Mouse (Mus musculus) kidney, postnatal 25 days (tissue): ENCODE results near the gene Tmem270.

ENCODE experiments used
- DNase-seq, 2 experiments: peaks; one replicate each; pipeline ENCODE4 v3.0.0; 2021; ENCODE audit warnings: mixed read lengths in 2 of 2

The Tmem270 gene

DNA sequence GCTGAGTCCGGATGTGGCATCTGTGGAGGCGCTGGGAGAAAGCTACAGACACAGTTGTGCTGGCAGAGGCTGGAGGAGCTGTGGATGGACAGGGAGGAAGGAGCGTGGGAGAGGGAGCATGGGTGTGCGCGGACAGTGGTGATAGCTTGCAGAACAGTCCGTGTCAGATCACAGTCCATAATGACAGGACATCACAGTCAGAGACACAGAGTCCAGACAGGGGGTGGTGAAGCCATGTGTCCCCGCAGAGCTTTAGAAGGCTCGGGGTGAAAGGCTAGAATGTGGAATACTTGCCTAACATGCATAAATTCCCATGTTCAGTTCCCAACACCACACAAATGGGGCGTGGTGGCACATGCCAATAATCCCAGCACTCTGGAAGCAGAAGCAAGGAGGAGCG, 29.7 kb downstream of the Tmem270 start:
- no peak for DNase-seq

GRCm38 (mm10) chr5:134875245-134875644, 31.3 kb downstream of the Tmem270 start:
- DNase-seq = no peak

DNA sequence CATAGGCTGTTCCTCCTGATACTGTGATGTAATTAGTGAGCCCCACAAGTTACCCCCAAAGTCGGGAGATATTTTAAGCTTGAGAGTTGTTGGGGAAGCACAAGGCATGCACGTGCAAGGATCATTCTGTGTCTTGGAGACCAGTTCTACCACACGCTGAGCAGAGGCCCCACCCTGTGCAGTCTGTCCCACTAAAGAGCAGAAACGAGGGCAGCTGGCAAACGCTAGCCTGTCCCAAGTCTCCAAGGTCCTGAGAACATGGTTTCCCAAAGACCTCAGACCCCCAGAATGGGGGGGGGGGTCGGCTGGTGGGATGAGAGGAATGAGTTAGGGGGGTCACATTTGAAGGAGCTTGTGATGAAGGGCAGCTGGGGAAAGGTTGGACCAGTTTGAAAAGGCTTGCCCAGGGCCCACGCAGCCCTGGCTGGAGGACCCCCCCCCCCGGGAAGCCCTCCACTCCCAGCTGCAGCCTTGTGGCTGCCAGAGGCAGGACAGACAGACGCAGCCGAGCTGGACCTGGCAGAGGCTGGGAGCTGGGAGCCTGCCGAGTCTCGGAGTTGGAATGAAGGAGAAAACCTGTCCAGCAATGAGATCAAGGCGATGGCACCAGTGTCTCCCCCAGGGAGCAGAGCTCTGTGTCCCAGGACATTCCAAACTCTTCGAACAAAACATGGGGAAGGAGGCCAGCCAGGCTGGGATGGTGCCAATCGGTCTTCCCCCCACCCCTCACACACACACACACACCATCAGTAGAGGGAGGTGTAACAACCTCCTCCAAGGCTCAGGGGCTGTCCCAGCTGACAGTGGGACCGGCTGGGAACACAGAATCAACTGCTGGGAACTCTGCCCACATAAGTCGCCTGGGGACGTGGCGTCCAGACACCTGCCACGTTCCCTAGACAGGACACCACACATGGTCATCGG, 32.3 kb downstream of the Tmem270 start:
- no peak for DNase-seq

- DNase-seq = no peak
These were observed 33.5 kb downstream of the Tmem270 start for GRCm38 (mm10) chr5:134873034-134873433.

- DNase-seq = no peak
These were observed 33.9 kb downstream of the Tmem270 start for GRCm38 (mm10) chr5:134872597-134872996.

DNA sequence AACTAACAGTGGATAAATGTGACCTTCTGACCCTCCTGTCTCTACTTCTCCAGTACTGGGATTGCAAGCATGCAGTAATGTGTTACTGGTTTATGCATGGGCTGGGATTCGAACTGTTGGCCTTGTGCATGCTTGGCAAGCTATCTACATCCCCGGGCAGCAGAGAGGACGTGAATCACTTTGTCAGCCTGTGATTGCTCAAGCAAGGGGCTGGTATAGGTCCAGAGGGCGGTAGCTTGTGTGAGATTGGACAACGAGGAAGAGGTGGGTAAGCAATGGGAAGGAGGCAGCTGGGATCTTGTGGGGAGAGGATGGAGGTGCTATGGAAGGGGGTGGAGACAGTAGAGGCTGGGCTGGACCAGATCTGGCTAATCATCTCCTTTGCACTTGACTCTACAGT, 38.0 kb downstream of the Tmem270 start:
- no peak for DNase-seq

GRCm38 (mm10) chr5:134867320-134868144, 39.0 kb downstream of the Tmem270 start:
- DNase-seq = peak in 1 of 2 experiments; percentile 24

DNA sequence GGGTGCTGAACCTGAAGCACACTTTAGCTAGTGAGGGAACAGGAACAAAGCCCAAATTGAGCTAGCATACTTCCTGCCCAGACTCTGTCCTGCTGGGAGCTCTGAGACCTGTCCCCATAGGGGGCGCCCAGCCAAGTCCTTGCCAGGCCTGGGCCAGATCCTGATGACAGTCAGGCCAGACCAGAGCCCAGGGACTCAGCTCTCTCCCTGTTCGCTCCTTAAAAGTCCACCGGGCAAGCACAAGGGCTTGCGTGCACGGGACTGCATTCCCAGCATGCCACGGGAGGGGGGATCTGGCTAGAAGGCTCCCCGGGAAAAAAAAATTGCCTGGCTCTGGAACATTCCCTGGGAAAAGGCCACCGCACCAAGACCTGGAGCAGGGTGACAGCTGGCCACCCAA, 41.4 kb downstream of the Tmem270 start:
- DNase-seq = peak; percentile 60 to 71

DNA sequence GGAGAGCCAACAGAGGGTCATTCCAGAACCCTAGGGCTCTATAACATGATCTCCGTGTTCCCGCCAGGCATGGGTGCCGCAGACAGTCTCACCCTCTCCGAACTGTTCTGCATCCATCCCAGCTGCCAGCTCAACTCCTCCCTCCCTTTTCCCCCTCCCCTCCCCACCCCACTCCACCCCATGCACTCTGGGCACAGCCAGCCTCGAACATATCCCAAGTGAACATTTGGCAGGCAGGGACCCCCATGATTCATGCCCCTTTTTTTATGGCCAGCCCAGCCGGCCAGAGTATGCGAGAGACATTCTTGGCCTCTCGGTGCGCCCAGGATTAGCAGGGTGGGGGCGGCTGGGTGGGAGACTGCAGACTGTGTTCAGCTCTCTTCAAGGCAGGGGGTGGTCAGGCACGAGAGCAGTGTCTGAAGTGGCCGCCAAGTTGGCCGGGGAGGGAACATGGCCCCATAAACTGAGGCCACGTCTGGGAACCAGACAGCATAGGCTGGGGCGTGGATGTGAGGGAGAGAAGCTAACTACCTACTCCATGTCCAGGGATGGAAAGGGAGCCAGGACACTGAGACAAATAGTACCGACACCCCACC, 44.5 kb downstream of the Tmem270 start:
- peak in 1 of 2 experiments; percentile 17 for DNase-seq

DNA sequence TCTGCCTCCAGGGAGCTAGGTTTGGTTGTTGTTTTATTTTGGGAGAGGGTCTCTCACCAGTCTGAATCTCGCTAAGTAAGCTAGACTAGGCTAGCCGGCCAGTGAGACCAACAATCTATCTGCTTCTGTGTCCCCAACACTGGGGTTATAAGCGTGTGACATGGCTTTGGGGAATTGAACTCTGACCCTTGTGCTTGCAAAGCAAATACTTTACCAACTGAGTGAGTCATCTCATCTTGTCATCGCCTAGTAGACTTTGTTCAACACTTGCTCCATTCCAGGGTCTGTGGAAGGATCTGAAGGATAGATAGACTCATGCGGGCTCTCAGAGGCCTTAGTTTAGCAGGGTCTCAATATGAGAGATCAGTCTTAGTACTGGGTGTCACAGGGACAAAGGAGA, 47.3 kb downstream of the Tmem270 start:
- DNase-seq = no peak

GRCm38 (mm10) chr5:134858378-134858777, 48.2 kb downstream of the Tmem270 start:
- no peak for DNase-seq

DNA sequence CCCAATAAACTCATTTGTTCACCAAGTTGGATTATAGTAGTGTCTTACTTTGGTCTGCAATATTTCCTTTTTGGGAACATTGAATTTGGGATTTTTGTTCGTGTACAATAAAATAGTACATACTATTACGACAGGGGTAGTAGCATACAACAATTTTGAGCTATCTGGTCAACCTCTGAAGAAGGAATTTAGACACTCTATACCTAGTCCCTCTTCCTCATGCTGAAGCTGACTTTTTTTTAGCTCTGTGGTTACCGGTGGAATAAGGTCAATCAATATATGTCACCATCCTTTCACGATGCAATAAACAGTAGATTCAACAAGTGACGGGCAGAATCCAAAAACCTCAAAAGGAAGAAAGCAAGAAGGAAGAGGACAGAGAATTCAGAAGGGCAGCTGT, 53.7 kb downstream of the Tmem270 start:
- no peak for DNase-seq
